Mouse (Mus musculus): ENCODE measurements around the gene 9630041A04Rik. TPM values are rescaled to one million over a fixed set of nuclear protein-coding genes. Genes with fewer than 3 reads are reported as not detected.

The 9630041A04Rik gene
- total RNA-seq, 2 experiments from 2014 or later: not detected

GRCm38 (mm10) chr9:101919324-101919723, 57.7 kb downstream of the 9630041A04Rik start:
- DNase-seq: no peak

GRCm38 (mm10) chr9:101922846-101923245, 61.2 kb downstream of the 9630041A04Rik start:
- no peak for DNase-seq

GRCm38 (mm10) chr9:101924829-101925228, 63.2 kb downstream of the 9630041A04Rik start:
- DNase-seq: no peak

- no peak for DNase-seq
Measured at GRCm38 (mm10) chr9:101933946-101934573, 72.4 kb downstream of the 9630041A04Rik start.

- DNase-seq: no peak
Measured at GRCm38 (mm10) chr9:101934887-101935286, 73.2 kb downstream of the 9630041A04Rik start.

- no peak for DNase-seq
Measured at GRCm38 (mm10) chr9:101938066-101938465, 76.4 kb downstream of the 9630041A04Rik start.

GRCm38 (mm10) chr9:101939006-101939405, 77.4 kb downstream of the 9630041A04Rik start:
- peak; percentile 18 for DNase-seq

GRCm38 (mm10) chr9:101940182-101940581, 78.5 kb downstream of the 9630041A04Rik start:
- DNase-seq: no peak

GRCm38 (mm10) chr9:101942058-101942669, 80.5 kb downstream of the 9630041A04Rik start:
- DNase-seq: no peak

- no peak for DNase-seq
Measured at GRCm38 (mm10) chr9:101945326-101945725, 83.7 kb downstream of the 9630041A04Rik start.

- no peak for DNase-seq
Measured at GRCm38 (mm10) chr9:101945814-101946213, 84.2 kb downstream of the 9630041A04Rik start.

GRCm38 (mm10) chr9:101950101-101950500, 88.5 kb downstream of the 9630041A04Rik start:
- no peak for DNase-seq

GRCm38 (mm10) chr9:101954529-101954928, 92.9 kb downstream of the 9630041A04Rik start:
- no peak for DNase-seq

GRCm38 (mm10) chr9:101956228-101956627, 94.6 kb downstream of the 9630041A04Rik start:
- DNase-seq: no peak

- DNase-seq: no peak
Measured at GRCm38 (mm10) chr9:101971806-101972205, 110.2 kb downstream of the 9630041A04Rik start.

GRCm38 (mm10) chr9:101972314-101972713, 110.7 kb downstream of the 9630041A04Rik start:
- DNase-seq: no peak

- DNase-seq: no peak
Measured at GRCm38 (mm10) chr9:101976884-101977465, 115.3 kb downstream of the 9630041A04Rik start.

GRCm38 (mm10) chr9:101981161-101981560, 119.5 kb downstream of the 9630041A04Rik start:
- no peak for DNase-seq

- DNase-seq: no peak
Measured at GRCm38 (mm10) chr9:101982378-101982777, 120.7 kb downstream of the 9630041A04Rik start.

GRCm38 (mm10) chr9:101986910-101987309, 125.3 kb downstream of the 9630041A04Rik start:
- no peak for DNase-seq

- no peak for DNase-seq
Measured at GRCm38 (mm10) chr9:101990032-101990431, 128.4 kb downstream of the 9630041A04Rik start.

GRCm38 (mm10) chr9:101990836-101991235, 129.2 kb downstream of the 9630041A04Rik start:
- no peak for DNase-seq

Measured in gastrocnemius, postnatal 10 days (tissue).